Mouse (Mus musculus): ENCODE results near the gene Gnat1. TPM values are rescaled to one million over a fixed set of nuclear protein-coding genes. Genes with fewer than 3 reads are reported as not detected.
A peak's percentile ranks its signal among the peaks of the same experiment; 100 is the strongest.

Gnat1 gene
- polyA plus RNA-seq, 1 experiment from 2014 or later, result 5.8 TPM

DNA sequence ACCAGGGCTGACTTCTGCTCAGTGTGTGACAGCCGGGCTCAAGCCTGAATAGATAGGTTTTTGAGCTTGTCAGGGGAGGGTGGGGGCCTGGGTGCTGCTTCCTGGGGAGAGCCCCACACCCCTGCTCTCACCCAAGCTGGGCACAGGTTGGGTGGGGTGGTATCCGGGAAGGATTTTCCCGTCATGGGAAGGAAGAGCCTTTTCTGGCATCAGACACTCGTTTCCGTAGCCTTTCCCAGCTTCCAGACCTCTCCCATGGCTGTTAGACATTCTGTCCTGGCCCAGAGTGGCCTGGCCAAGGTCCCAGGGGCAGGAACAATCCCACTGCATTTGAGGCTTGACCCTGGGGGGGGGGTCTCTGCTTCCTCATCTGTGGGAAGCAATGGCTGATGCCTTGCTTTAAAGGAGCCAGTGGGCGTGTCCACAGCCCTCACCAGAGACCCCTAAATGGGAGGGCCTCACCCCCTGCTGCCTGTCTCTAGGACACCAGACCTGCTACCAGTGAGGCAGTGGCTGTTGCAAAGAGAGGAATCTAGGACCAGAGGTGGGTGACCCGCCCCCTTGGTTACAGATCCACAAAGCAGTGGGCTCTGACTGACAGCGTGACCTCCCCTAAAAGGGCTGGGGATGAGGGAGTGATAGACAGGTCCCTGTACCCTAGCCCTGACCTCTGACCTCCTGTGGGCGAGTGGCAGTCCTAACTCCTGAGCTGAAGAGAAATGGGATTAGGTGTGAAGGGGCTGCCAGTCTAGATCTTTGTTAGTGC, 17.5 kb upstream of the Gnat1 start:
- H3K4me1 ChIP-seq (ENCODE audit: insufficient read depth), result peaks cover 8% of the 10 kb centered on the region
- ATAC-seq (no peak), DNase-seq (no peak)
- H3K4me2 ChIP-seq (ENCODE audit: low read depth, low read length), result no peak overlapping the region
- peak overlapping the region; percentile 29; the same call in 1 of the 2 replicates for H3K27ac ChIP-seq (ENCODE audit: low read depth)
- H3K27me3 ChIP-seq (ENCODE audit: insufficient read depth, low read length), result no peaks in the 10 kb centered on the region; the same call in 1 of the 2 replicates
- no peak overlapping the region for H3K9ac ChIP-seq (replicated peaks)
- no peak for TF ChIP-seq CTCF (IDR thresholded peaks at IDR 0.05; ENCODE audit: low read depth)
- no peak for TF ChIP-seq EP300 (IDR thresholded peaks at IDR 0.05; ENCODE audit: low read depth)
- no peaks in the 10 kb centered on the region for H3K36me3 ChIP-seq (replicated peaks; ENCODE audit: insufficient read depth, low read length)
- 60% methylated on average over 9 of the region's 9 CpGs for WGBS (ENCODE audit: insufficient replicate concordance)
- H3K9me3 ChIP-seq (ENCODE audit: low read length), result no peaks in the 10 kb centered on the region
- H3K4me3 ChIP-seq (ENCODE audit: low read depth, low read length), result no peak overlapping the region

DNA sequence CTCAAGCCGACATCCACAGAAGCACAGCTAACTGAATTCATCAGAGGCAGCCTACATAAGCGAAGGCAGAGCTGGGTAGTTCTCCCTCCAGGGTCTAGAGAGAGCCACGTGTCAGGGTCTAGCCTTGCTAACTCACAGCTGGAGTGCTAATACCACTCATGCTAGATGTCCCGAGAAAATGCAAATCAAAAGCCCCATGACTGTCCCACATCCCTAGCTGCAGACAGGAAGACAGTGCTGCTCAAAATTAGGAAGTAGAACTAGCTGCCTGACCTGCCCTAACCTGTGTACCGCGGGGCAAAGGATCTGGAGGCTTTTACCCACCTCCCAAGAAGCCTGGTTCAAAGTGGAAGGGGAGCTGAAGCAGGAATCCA, 16.6 kb upstream of the Gnat1 start:
- TF ChIP-seq CTCF (IDR thresholded peaks at IDR 0.05; ENCODE audit: low read depth), result no peak
- TF ChIP-seq EP300 (IDR thresholded peaks at IDR 0.05; ENCODE audit: low read depth), result no peak
- peaks cover 8% of the 10 kb centered on the region for H3K4me1 ChIP-seq (ENCODE audit: insufficient read depth)
- H3K36me3 ChIP-seq (replicated peaks; ENCODE audit: insufficient read depth, low read length), result no peaks in the 10 kb centered on the region
- WGBS (ENCODE audit: insufficient replicate concordance), result 20% methylated on average over 6 of the region's 6 CpGs
- H3K4me2 ChIP-seq (ENCODE audit: low read depth, low read length), result no peak overlapping the region
- no peak overlapping the region for H3K9ac ChIP-seq (replicated peaks)
- ATAC-seq, result no peak
- no peaks in the 10 kb centered on the region for H3K9me3 ChIP-seq (ENCODE audit: low read length)
- no peak overlapping the region for H3K4me3 ChIP-seq (ENCODE audit: low read depth, low read length)
- DNase-seq, result no peak
- no peaks in the 10 kb centered on the region; the same call in 1 of the 2 replicates for H3K27me3 ChIP-seq (ENCODE audit: insufficient read depth, low read length)
- peak overlapping the region; percentile 48 for H3K27ac ChIP-seq (ENCODE audit: low read depth)

DNA sequence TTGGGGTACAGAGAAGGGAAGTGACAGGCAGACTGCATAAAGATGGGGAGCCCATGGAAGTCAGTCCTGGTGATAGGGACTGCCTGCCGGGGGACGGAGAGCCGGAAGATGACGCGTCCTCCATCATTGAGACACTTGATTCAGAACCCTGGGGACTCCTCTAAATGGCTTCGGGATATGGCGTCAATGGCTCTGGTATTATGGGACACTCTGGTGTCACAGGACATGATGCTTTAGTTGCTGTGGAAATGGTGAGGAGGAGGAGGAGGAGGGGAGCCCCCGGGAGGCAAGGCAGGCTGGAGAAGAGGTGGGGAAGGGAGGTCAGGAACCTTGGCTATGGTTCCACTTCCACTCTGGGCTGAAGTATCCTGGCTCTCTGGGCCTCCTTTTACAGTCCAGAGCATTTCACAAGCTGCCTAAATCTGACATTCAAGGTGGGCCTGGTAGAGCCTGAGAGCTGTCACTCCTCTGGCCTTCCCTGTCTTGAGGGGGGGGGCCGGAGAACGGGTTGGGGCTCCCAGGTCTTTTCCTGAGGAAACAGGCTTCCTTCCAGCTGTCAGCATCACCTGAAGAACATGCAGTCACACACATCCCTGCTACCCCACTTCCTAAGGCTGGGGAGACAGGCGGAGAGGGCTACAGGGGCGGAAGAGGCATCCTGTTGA, 16.1 kb upstream of the Gnat1 start:
- peaks cover 8% of the 10 kb centered on the region for H3K4me1 ChIP-seq (ENCODE audit: insufficient read depth)
- 69% methylated on average over 12 of the region's 12 CpGs for WGBS (ENCODE audit: insufficient replicate concordance)
- no peak overlapping the region for H3K4me2 ChIP-seq (ENCODE audit: low read depth, low read length)
- no peak for TF ChIP-seq CTCF (IDR thresholded peaks at IDR 0.05; ENCODE audit: low read depth)
- TF ChIP-seq EP300 (IDR thresholded peaks at IDR 0.05; ENCODE audit: low read depth), result no peak
- ATAC-seq (no peak), DNase-seq (no peak)
- peak overlapping the region; percentile 48; the same call in 1 of the 2 replicates for H3K27ac ChIP-seq (ENCODE audit: low read depth)
- no peak overlapping the region for H3K9ac ChIP-seq (replicated peaks)
- H3K9me3 ChIP-seq (ENCODE audit: low read length), result no peaks in the 10 kb centered on the region
- H3K4me3 ChIP-seq (ENCODE audit: low read depth, low read length), result no peak overlapping the region
- H3K36me3 ChIP-seq (replicated peaks; ENCODE audit: insufficient read depth, low read length), result no peaks in the 10 kb centered on the region
- no peaks in the 10 kb centered on the region; the same call in 1 of the 2 replicates for H3K27me3 ChIP-seq (ENCODE audit: insufficient read depth, low read length)

DNA sequence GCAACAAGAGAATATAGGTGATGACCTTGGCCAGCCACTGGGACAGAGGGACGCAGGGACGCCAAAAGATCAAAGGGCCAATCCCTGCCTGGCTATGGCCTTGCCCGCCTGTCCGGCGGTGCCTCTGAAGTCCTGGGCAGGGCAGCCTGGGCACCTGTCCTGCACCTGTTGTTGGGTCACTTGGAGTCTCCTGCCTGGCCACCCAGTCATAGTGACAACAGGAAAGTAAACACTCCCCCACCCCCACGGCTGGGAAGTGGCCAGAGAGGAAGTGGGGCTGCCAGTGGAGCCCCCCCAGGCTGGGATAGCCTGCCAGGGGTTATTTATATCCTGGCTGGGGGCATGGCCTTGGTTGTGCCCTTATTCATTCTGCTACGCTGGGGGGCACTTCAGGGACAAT, 15.1 kb upstream of the Gnat1 start:
- H3K9ac ChIP-seq (replicated peaks), result no peak overlapping the region
- peaks cover 8% of the 10 kb centered on the region for H3K4me1 ChIP-seq (ENCODE audit: insufficient read depth)
- ATAC-seq (peak; percentile 81), DNase-seq (no peak)
- H3K27me3 ChIP-seq (ENCODE audit: insufficient read depth, low read length), result no peaks in the 10 kb centered on the region; the same call in 1 of the 2 replicates
- H3K4me2 ChIP-seq (ENCODE audit: low read depth, low read length), result no peak overlapping the region
- no peaks in the 10 kb centered on the region for H3K9me3 ChIP-seq (ENCODE audit: low read length)
- WGBS (ENCODE audit: insufficient replicate concordance), result 40% methylated on average over 7 of the region's 7 CpGs
- no peak overlapping the region for H3K27ac ChIP-seq (ENCODE audit: low read depth)
- no peak overlapping the region for H3K4me3 ChIP-seq (ENCODE audit: low read depth, low read length)
- no peak for TF ChIP-seq CTCF (IDR thresholded peaks at IDR 0.05; ENCODE audit: low read depth)
- H3K36me3 ChIP-seq (replicated peaks; ENCODE audit: insufficient read depth, low read length), result no peaks in the 10 kb centered on the region

DNA sequence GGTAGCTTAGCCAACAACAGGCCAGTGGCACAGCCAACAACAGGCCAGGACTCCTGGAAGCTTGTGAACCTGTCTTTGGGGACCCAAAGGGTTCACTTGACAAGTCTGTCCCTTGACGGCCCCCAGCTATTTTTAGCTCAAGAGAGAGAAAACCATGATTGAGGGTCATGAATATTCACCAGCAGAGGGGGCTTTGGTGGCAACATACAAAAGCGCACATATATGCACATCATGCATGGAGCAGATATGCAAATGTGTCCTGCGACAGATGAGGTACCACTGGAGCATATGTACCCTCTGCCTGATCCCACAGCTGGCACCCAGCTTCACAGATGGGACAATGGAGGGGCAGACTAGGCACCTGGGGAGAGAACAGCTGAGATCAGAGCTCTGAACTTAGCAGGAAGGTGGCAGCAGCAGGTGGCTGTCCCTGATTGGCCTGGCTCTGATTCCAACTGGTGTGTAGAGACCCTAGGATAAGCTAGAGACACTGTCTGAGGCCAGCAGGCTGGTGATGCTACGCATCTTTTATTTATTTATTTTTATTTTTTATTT, 14.0 kb upstream of the Gnat1 start:
- 54% methylated on average over 4 of the region's 4 CpGs for WGBS (ENCODE audit: insufficient replicate concordance)
- peaks cover 8% of the 10 kb centered on the region for H3K4me1 ChIP-seq (ENCODE audit: insufficient read depth)
- H3K9ac ChIP-seq (replicated peaks), result no peak overlapping the region
- TF ChIP-seq EP300 (IDR thresholded peaks at IDR 0.05; ENCODE audit: low read depth) (no peak), CTCF (IDR thresholded peaks at IDR 0.05; ENCODE audit: low read depth) (peak; percentile 29)
- H3K27me3 ChIP-seq (ENCODE audit: insufficient read depth, low read length), result 0 out of 2 replicates have a peak, but pooled peaks cover 2% of the 10 kb centered on the region
- DNase-seq, result no peak
- H3K4me2 ChIP-seq (ENCODE audit: low read depth, low read length), result no peak overlapping the region
- H3K36me3 ChIP-seq (replicated peaks; ENCODE audit: insufficient read depth, low read length), result no peaks in the 10 kb centered on the region
- H3K4me3 ChIP-seq (ENCODE audit: low read depth, low read length), result no peak overlapping the region
- H3K9me3 ChIP-seq (ENCODE audit: low read length), result no peaks in the 10 kb centered on the region
- no peak overlapping the region for H3K27ac ChIP-seq (ENCODE audit: low read depth)
- no peak for ATAC-seq

DNA sequence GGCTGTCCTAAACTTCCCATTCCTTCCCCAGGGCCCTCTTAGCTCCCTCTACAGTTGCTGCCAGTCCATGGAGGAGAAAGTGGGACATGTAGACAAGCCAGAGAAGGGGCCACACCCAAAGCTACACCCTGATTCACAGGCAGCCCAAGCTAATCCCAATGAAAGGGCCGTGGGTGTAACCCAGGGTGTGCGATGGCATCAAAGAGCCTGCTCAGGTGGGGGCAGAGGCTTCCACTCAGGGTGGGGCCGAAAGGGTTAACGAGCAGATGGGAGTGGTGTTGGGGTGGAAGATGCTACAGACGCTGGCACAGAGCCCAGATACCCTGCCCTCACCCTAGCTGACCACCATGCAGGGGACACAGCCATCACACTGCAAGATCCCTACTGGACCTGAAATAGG, 13.3 kb upstream of the Gnat1 start:
- Histone ChIP-seq H3K4me3 (ENCODE audit: low read depth, low read length) (no peak overlapping the region), H3K9me3 (ENCODE audit: low read length) (no peaks in the 10 kb centered on the region), H3K4me1 (ENCODE audit: insufficient read depth) (peaks cover 8% of the 10 kb centered on the region), H3K27ac (ENCODE audit: low read depth) (no peak overlapping the region), H3K36me3 (replicated peaks; ENCODE audit: insufficient read depth, low read length) (no peaks in the 10 kb centered on the region), H3K4me2 (ENCODE audit: low read depth, low read length) (no peak overlapping the region), H3K27me3 (ENCODE audit: insufficient read depth, low read length) (0 out of 2 replicates have a peak, but pooled peaks cover 5% of the 10 kb centered on the region), H3K9ac (replicated peaks) (no peak overlapping the region)
- 66% methylated on average over 5 of the region's 5 CpGs for WGBS (ENCODE audit: insufficient replicate concordance)
- TF ChIP-seq EP300 (IDR thresholded peaks at IDR 0.05; ENCODE audit: low read depth) (no peak), CTCF (IDR thresholded peaks at IDR 0.05; ENCODE audit: low read depth) (no peak)
- DNase-seq (no peak), ATAC-seq (no peak)

All from liver, postnatal 0 days (tissue).